Mouse (Mus musculus): ENCODE results near the gene Capza1. TPM values are rescaled to one million over a fixed set of nuclear protein-coding genes. Genes with fewer than 3 reads are reported as not detected.
"Not testable (repeated sequence)": the region's sequence is repeated elsewhere in the genome, so short reads cannot be mapped to it uniquely, and the experiment has no call there.

Gene Capza1
- polyA plus RNA-seq, 1 experiment, result 18.9 TPM

GRCm38 (mm10) chr3:104817991-104818748, 46.1 kb downstream of the Capza1 start, which contains the start of gene Mov10:
Mov10 (minus strand) TSS chr3:104818563.
- H3K36me3 ChIP-seq (ENCODE audit: control insufficient read depth, insufficient read depth, low read length), result peaks cover 12% of the 10 kb centered on the region
- WGBS, result under 1% methylated on average over 40 of the region's 40 CpGs
- peak; percentile 36; the same call in 1 of the 2 replicates for TF ChIP-seq POLR2A (IDR thresholded peaks at IDR 0.05; ENCODE audit: low read depth, low read length)
- no peak for TF ChIP-seq CTCF (IDR thresholded peaks at IDR 0.05; ENCODE audit: extremely low read depth, insufficient read length, insufficient replicate concordance, low read depth, low read length)
- no peaks in the 10 kb centered on the region for H3K27me3 ChIP-seq (ENCODE audit: control insufficient read depth, insufficient read depth, low read length)
- peak within 1 kb of the TSS; percentile 89 for H3K4me3 ChIP-seq (ENCODE audit: low read depth, low read length)
- H3K27ac ChIP-seq (ENCODE audit: insufficient read depth, low read depth, low read length), result peak within 1 kb of the TSS; percentile 84
- peaks cover 5% of the 10 kb centered on the region; the same call in 1 of the 2 replicates for H3K4me1 ChIP-seq (ENCODE audit: control insufficient read depth, insufficient read depth, insufficient read length, low read length)

GRCm38 (mm10) chr3:104817481-104817990, 46.8 kb downstream of the Capza1 start:
- H3K27ac ChIP-seq (ENCODE audit: insufficient read depth, low read depth, low read length), result peak overlapping the region; percentile 84
- H3K27me3 ChIP-seq (ENCODE audit: control insufficient read depth, insufficient read depth, low read length), result no peaks in the 10 kb centered on the region
- WGBS, result under 1% methylated on average over 46 of the region's 46 CpGs
- H3K4me3 ChIP-seq (ENCODE audit: low read depth, low read length), result peak overlapping the region; percentile 89
- H3K36me3 ChIP-seq (ENCODE audit: control insufficient read depth, insufficient read depth, low read length), result peaks cover 11% of the 10 kb centered on the region
- H3K4me1 ChIP-seq (ENCODE audit: control insufficient read depth, insufficient read depth, insufficient read length, low read length), result peaks cover 5% of the 10 kb centered on the region; the same call in 1 of the 2 replicates
- TF ChIP-seq POLR2A (IDR thresholded peaks at IDR 0.05; ENCODE audit: low read depth, low read length), result no peak
- no peak for TF ChIP-seq CTCF (IDR thresholded peaks at IDR 0.05; ENCODE audit: extremely low read depth, insufficient read length, insufficient replicate concordance, low read depth, low read length)

- no peaks in the 10 kb centered on the region for H3K27me3 ChIP-seq (ENCODE audit: control insufficient read depth, insufficient read depth, low read length)
- TF ChIP-seq POLR2A (IDR thresholded peaks at IDR 0.05; ENCODE audit: low read depth, low read length), result no peak
- TF ChIP-seq CTCF (IDR thresholded peaks at IDR 0.05; ENCODE audit: extremely low read depth, insufficient read length, insufficient replicate concordance, low read depth, low read length), result no peak
- peaks cover 8% of the 10 kb centered on the region for H3K36me3 ChIP-seq (ENCODE audit: control insufficient read depth, insufficient read depth, low read length)
- H3K27ac ChIP-seq (ENCODE audit: insufficient read depth, low read depth, low read length), result no peak overlapping the region
- 88% methylated on average over 7 of the region's 7 CpGs for WGBS
- peaks cover 5% of the 10 kb centered on the region; the same call in 1 of the 2 replicates for H3K4me1 ChIP-seq (ENCODE audit: control insufficient read depth, insufficient read depth, insufficient read length, low read length)
- H3K4me3 ChIP-seq (ENCODE audit: low read depth, low read length), result no peak overlapping the region
Measured at GRCm38 (mm10) chr3:104816130-104816529, 48.2 kb downstream of the Capza1 start.

GRCm38 (mm10) chr3:104815346-104815745, 49.0 kb downstream of the Capza1 start:
- 84% methylated on average over 2 of the region's 2 CpGs for WGBS
- H3K27me3 ChIP-seq (ENCODE audit: control insufficient read depth, insufficient read depth, low read length), result no peaks in the 10 kb centered on the region
- no peak overlapping the region for H3K27ac ChIP-seq (ENCODE audit: insufficient read depth, low read depth, low read length)
- no peak overlapping the region for H3K4me3 ChIP-seq (ENCODE audit: low read depth, low read length)
- peaks cover 5% of the 10 kb centered on the region; the same call in 1 of the 2 replicates for H3K4me1 ChIP-seq (ENCODE audit: control insufficient read depth, insufficient read depth, insufficient read length, low read length)
- TF ChIP-seq POLR2A (IDR thresholded peaks at IDR 0.05; ENCODE audit: low read depth, low read length), result no peak
- no peak for TF ChIP-seq CTCF (IDR thresholded peaks at IDR 0.05; ENCODE audit: extremely low read depth, insufficient read length, insufficient replicate concordance, low read depth, low read length)
- H3K36me3 ChIP-seq (ENCODE audit: control insufficient read depth, insufficient read depth, low read length), result peaks cover 4% of the 10 kb centered on the region; the same call in 1 of the 2 replicates

- WGBS, result 97% methylated on average over 1 of the region's 1 CpGs
- Histone ChIP-seq H3K27ac (ENCODE audit: insufficient read depth, low read depth, low read length) (no peak overlapping the region), H3K4me1 (ENCODE audit: control insufficient read depth, insufficient read depth, insufficient read length, low read length) (peaks cover 5% of the 10 kb centered on the region; the same call in 1 of the 2 replicates), H3K4me3 (ENCODE audit: low read depth, low read length) (no peak overlapping the region), H3K27me3 (ENCODE audit: control insufficient read depth, insufficient read depth, low read length) (no peaks in the 10 kb centered on the region), H3K36me3 (ENCODE audit: control insufficient read depth, insufficient read depth, low read length) (peaks cover 4% of the 10 kb centered on the region; the same call in 1 of the 2 replicates)
- TF ChIP-seq POLR2A (IDR thresholded peaks at IDR 0.05; ENCODE audit: low read depth, low read length) (no peak), CTCF (IDR thresholded peaks at IDR 0.05; ENCODE audit: extremely low read depth, insufficient read length, insufficient replicate concordance, low read depth, low read length) (no peak)
Measured at GRCm38 (mm10) chr3:104814746-104815145, 49.6 kb downstream of the Capza1 start.

- H3K36me3 ChIP-seq (ENCODE audit: control insufficient read depth, insufficient read depth, low read length); H3K27ac ChIP-seq (ENCODE audit: insufficient read depth, low read depth, low read length); H3K27me3 ChIP-seq (ENCODE audit: control insufficient read depth, insufficient read depth, low read length); H3K4me1 ChIP-seq (ENCODE audit: control insufficient read depth, insufficient read depth, insufficient read length, low read length); H3K4me3 ChIP-seq (ENCODE audit: low read depth, low read length): not testable (repeated sequence)
- 87% methylated on average over 7 of the region's 7 CpGs for WGBS
Measured at GRCm38 (mm10) chr3:104813227-104813626, 51.1 kb downstream of the Capza1 start.

GRCm38 (mm10) chr3:104812254-104812653, 52.1 kb downstream of the Capza1 start:
- WGBS, result 88% methylated on average over 4 of the region's 4 CpGs
- TF ChIP-seq POLR2A (IDR thresholded peaks at IDR 0.05; ENCODE audit: low read depth, low read length) (no peak), CTCF (IDR thresholded peaks at IDR 0.05; ENCODE audit: extremely low read depth, insufficient read length, insufficient replicate concordance, low read depth, low read length) (no peak)
- H3K4me1 ChIP-seq (ENCODE audit: control insufficient read depth, insufficient read depth, insufficient read length, low read length), result peaks cover 5% of the 10 kb centered on the region; the same call in 1 of the 2 replicates
- no peaks in the 10 kb centered on the region for H3K27me3 ChIP-seq (ENCODE audit: control insufficient read depth, insufficient read depth, low read length)
- no peak overlapping the region for H3K4me3 ChIP-seq (ENCODE audit: low read depth, low read length)
- no peak overlapping the region for H3K27ac ChIP-seq (ENCODE audit: insufficient read depth, low read depth, low read length)
- H3K36me3 ChIP-seq (ENCODE audit: control insufficient read depth, insufficient read depth, low read length), result peaks cover 4% of the 10 kb centered on the region; the same call in 1 of the 2 replicates
